Mouse (Mus musculus): Measurements from ENCODE around the gene Fubp3. TPM values are rescaled to one million over a fixed set of nuclear protein-coding genes. Genes with fewer than 3 reads are reported as not detected.

The Fubp3 gene
- polyA plus RNA-seq, 1 experiment from 2014 or later = 59.6 TPM

Small RNAs within 50 kb of the gene (microRNA-seq; reads per million reads assigned to microRNA genes)
- 1.2 reads per million for gene Mir6998

Other genes with a start within 250 kb of the Fubp3 start
- gene Ass1, start 102.4 kb upstream of the Fubp3 start, polyA plus RNA-seq (2016; fragmentation: Nextera tagmentation; extraction: Ambion mirVana) = 11.8 and 12.4 TPM in 2 replicates
- gene Prdm12, start 67.4 kb downstream of the Fubp3 start, polyA plus RNA-seq (2016; fragmentation: Nextera tagmentation; extraction: Ambion mirVana) = 0.08 TPM in 1 of 2 replicates, not detected in the other
- gene Exosc2, start 98.1 kb downstream of the Fubp3 start, polyA plus RNA-seq (2016; fragmentation: Nextera tagmentation; extraction: Ambion mirVana) = 38.2 and 38.4 TPM in 2 replicates
- 41.2 and 41.8 TPM in 2 replicates for gene Abl1, start 115.7 kb downstream of the Fubp3 start, polyA plus RNA-seq (2016; fragmentation: Nextera tagmentation; extraction: Ambion mirVana)
- 0.08 TPM in 1 of 2 replicates, not detected in the other for gene Qrfp, start 237.9 kb downstream of the Fubp3 start, polyA plus RNA-seq (2016; fragmentation: Nextera tagmentation; extraction: Ambion mirVana)